8 mouse cellular contexts compared by ENCODE assay signal in the genomic region with DNA sequence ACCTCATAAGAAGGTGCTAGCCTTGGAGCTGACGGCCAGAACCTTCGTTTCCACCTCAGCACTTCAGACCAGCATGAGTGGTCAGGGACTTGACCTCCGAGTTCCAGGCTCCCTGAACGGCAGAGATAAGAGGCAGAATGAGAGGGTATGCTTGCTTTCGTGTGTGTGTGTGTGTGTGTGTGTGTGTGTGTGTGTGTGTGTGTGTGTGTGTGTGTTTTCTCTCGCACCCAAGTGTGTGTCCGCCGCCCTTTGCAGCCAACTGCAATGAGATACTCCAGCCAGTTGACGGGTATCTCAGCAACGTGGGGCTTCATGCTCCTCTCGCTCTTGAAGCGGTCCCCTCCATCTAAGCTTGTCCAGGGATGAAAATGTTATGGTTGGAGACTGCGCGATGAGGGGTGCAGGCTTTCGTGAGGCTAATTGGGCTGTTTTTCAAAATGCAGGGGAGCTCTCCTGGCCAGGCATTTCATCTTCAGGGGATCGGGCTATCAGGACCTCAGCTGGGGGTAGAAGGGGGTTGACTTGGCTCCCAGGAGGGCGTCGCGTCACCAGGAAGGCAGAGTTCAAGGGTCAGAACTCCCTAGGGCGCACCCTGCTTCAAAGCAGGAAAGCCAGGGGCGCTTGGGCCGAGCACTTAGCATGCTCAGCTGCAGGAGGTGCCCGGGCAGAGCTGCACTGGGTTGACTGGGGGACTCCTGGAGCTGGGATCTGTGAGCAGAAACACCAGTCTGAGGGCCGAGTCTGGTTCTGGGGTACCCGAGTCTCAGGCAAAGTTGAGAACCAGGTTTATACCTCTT. TPM values are rescaled to one million over a fixed set of nuclear protein-coding genes. Genes with fewer than 3 reads are reported as not detected.
A peak's percentile ranks its signal among the peaks of the same experiment; 100 is the strongest.
DNase-seq lines count a peak whose midpoint lies in the region; ATAC-seq and TF ChIP-seq lines count a peak whose summit lies in the region.

No protein-coding gene starts in this region.

- H3K4me1 ChIP-seq in embryonic facial prominence, embryonic 12.5 days: peaks cover 14% of the 10 kb centered on the region
- H3K4me1 ChIP-seq in intestine, postnatal 0 days (replicated peaks; ENCODE audit: control insufficient read depth, insufficient read depth, low read length): no peaks in the 10 kb centered on the region; the same call in 1 of the 2 replicates
- no peaks in the 10 kb centered on the region; the same call in 1 of the 2 replicates for H3K4me1 ChIP-seq in liver, embryonic 13.5 days (replicated peaks)

- peak overlapping the region; percentile 50 for H3K4me3 ChIP-seq in embryonic facial prominence, embryonic 12.5 days
- H3K4me3 ChIP-seq in intestine, postnatal 0 days (ENCODE audit: low read depth, low read length): peak overlapping the region; percentile 68
- 0 out of 2 replicates have a peak overlapping the region, but pooled peaks have one; percentile 48 for H3K4me3 ChIP-seq in liver, embryonic 13.5 days (replicated peaks)

- H3K9ac ChIP-seq in embryonic facial prominence, embryonic 12.5 days: no peak overlapping the region
- H3K9ac ChIP-seq in intestine, postnatal 0 days (ENCODE audit: low read depth, low read length): peak overlapping the region; percentile 83
- H3K9ac ChIP-seq in liver, embryonic 13.5 days: no peak overlapping the region

- ATAC-seq in embryonic facial prominence, embryonic 12.5 days (ENCODE audit: insufficient number of reproducible peaks, insufficient read depth, low FRiP score, low TSS enrichment): no peak
- ATAC-seq in intestine, postnatal 0 days: peak; percentile 34
- ATAC-seq in liver, embryonic 13.5 days (ENCODE audit: low read depth): no peak
- ATAC-seq in CD4-positive, CD25-positive, alpha-beta regulatory T cell, adult 4 months: no peak

- DNase-seq in ovary, postnatal 36 days (ENCODE audit: low spot score): peak; percentile 8
- no peak for DNase-seq in ovary, postnatal 14 days (ENCODE audit: low spot score)
- no peak for DNase-seq in liver, embryonic 13.5 days
- DNase-seq in right cerebral cortex, postnatal 25 days: peak; percentile 32
- DNase-seq in MN1 (ENCODE audit: low spot score): no peak

- TF ChIP-seq CTCF in intestine, postnatal 0 days (IDR thresholded peaks at IDR 0.05; ENCODE audit: low read depth): 0 out of 2 replicates have a peak, but pooled peaks have one; percentile 5

- H3K27ac ChIP-seq in embryonic facial prominence, embryonic 12.5 days: no peak overlapping the region
- peak overlapping the region; percentile 91 for H3K27ac ChIP-seq in intestine, postnatal 0 days (ENCODE audit: low read depth, low read length)
- no peak overlapping the region for H3K27ac ChIP-seq in liver, embryonic 13.5 days

- WGBS in embryonic facial prominence, embryonic 12.5 days: 6% methylated on average over 25 of the region's 25 CpGs
- 4% methylated on average over 25 of the region's 25 CpGs for WGBS in intestine, postnatal 0 days
- WGBS in liver, embryonic 13.5 days (ENCODE audit: insufficient replicate concordance): 3% methylated on average over 23 of the region's 25 CpGs

- H3K4me2 ChIP-seq in embryonic facial prominence, embryonic 12.5 days (replicated peaks): peak overlapping the region; percentile 98
- peak overlapping the region; percentile 72 for H3K4me2 ChIP-seq in intestine, postnatal 0 days (replicated peaks; ENCODE audit: low read depth)
- peak overlapping the region; percentile 69 for H3K4me2 ChIP-seq in liver, embryonic 13.5 days

- peaks cover 54% of the 10 kb centered on the region for H3K27me3 ChIP-seq in embryonic facial prominence, embryonic 12.5 days
- no peaks in the 10 kb centered on the region for H3K27me3 ChIP-seq in intestine, postnatal 0 days (replicated peaks; ENCODE audit: control insufficient read depth, insufficient read depth, low read length)
- peaks cover 42% of the 10 kb centered on the region for H3K27me3 ChIP-seq in liver, embryonic 13.5 days

- 0 out of 2 replicates have a peak, but pooled peaks cover 3% of the 10 kb centered on the region for H3K9me3 ChIP-seq in embryonic facial prominence, embryonic 12.5 days
- no peaks in the 10 kb centered on the region for H3K9me3 ChIP-seq in intestine, postnatal 0 days (ENCODE audit: control insufficient read depth)
- H3K9me3 ChIP-seq in liver, embryonic 13.5 days (replicated peaks): no peaks in the 10 kb centered on the region

- H3K36me3 ChIP-seq in embryonic facial prominence, embryonic 12.5 days: no peaks in the 10 kb centered on the region
- no peaks in the 10 kb centered on the region for H3K36me3 ChIP-seq in intestine, postnatal 0 days (ENCODE audit: control insufficient read depth, insufficient read depth)
- no peaks in the 10 kb centered on the region for H3K36me3 ChIP-seq in liver, embryonic 13.5 days

RNA-seq across cellular contexts. Expression of a gene that starts 1.5 kb away (rescaled TPM):
- polyA plus RNA-seq in embryonic facial prominence, embryonic 12.5 days (2016; fragmentation: Nextera tagmentation; extraction: Ambion mirVana): 166 and 167 TPM in 2 replicates
- 174 and 213 TPM in 2 replicates for polyA plus RNA-seq in intestine, postnatal 0 days (2015; fragmentation: Nextera tagmentation; extraction: Ambion mirVana)
- 8.1 and 10.2 TPM in 2 replicates for polyA plus RNA-seq in liver, embryonic 13.5 days (2015; fragmentation: Nextera tagmentation; extraction: Ambion mirVana)
- polyA plus RNA-seq in CD4-positive, CD25-positive, alpha-beta regulatory T cell, adult 4 months (2017; shearing (Covaris generic)): under 1 TPM; 0.13 to 0.25 TPM

Comparison
In these comparisons a context has a peak if more than half of its experiments do, and no peak if none do; other contexts are left out.
1. DNase-seq: peak in ovary, postnatal 36 days (single experiment) and right cerebral cortex, postnatal 25 days (single experiment); none in ovary, postnatal 14 days (single experiment), liver, embryonic 13.5 days (single experiment) and MN1 (single experiment).
2. RNA of a gene that starts 1.5 kb away (polyA plus RNA-seq): 174 to 213 TPM in intestine, postnatal 0 days and 166 to 167 TPM in embryonic facial prominence, embryonic 12.5 days; 8.1 to 10.2 TPM in liver, embryonic 13.5 days and 0.13 to 0.25 TPM in CD4-positive, CD25-positive, alpha-beta regulatory T cell, adult 4 months; every median in the first group is over 10 times any median in the second.
3. Peak in every context shown above with its lines, with median percentiles within 50 percentile points of each other: H3K4me2 ChIP-seq and H3K4me3 ChIP-seq.